Mouse (Mus musculus) layer of hippocampus, adult 9-11 months (tissue): ENCODE measurements at regions not wholly inside any gene's neighbourhood (a gene's known extent, or its start where the extent isn't known, plus 50 kb on each side); places are given as distances from the start of the nearest gene placed in this dataset.
"Not testable (repeated sequence)": the region's sequence is repeated elsewhere in the genome, so short reads cannot be mapped to it uniquely, and the experiment has no call there.

Experiments used
- DNase-seq: peaks from one replicate; pipeline ENCODE4 v3.0.0; 2022

DNA sequence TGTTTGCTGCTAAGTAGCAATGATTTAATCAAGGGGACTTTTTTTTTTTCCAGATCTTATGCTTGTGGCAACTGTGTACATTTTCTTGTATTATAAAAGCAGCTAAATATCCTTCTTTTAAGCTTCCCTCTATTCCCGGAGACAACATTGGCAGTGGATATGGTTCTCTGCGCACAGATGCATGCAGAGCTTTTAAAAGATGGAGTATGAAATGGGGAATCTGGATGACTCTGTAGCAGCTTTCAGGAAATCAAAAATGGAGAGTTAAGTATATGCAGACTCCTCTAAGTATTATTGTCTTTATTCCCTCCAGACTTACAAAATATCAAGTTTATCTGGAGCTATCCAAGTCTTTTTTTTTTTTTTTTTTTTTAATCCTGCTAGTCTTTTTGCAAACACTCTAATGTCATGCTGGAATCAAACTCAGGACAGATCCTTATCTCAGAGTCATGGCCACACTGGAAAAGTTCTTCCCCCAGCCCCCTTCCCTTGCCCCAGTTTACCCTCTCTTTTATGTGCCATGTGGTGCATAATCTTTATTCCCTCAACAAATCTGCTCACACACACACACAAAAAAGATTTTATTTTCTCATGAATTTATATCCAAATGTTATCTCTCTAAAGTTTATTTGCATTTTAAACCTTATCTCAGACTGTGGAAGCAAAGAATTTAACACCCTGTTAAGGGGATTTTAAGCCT lies 1080.3 kb upstream of the Cdh6 start:
- peak; percentile 5 for DNase-seq

- DNase-seq: no peak
These were observed 1078.3 kb upstream of the Cdh6 start for GRCm38 (mm10) chr15:14251773-14252172.

DNA sequence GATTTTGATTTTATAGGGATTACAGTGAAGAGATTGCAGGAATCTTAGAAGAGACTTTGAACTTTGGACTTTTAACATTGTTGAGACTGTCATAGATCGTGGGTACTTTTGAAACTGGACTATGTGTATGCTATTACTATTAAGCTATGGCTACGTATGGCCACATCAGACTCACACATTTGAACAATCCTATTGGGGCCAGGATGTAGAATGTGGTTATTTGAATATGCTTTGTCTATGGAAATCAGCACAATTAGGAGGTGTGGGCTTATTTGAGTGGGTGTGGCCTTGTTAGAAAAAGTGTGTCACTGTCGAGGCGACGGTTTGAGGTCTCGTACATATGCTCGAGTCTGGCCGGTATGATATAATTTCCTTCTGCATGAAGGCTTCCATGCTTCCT lies 1041.8 kb upstream of the Cdh6 start:
- DNase-seq: no peak

- DNase-seq: no peak
These were observed 1041.3 kb upstream of the Cdh6 start for GRCm38 (mm10) chr15:14214726-14215125.

- DNase-seq: no peak
These were observed 1004.0 kb upstream of the Cdh6 start for GRCm38 (mm10) chr15:14177523-14177922.

- DNase-seq: no peak
These were observed 963.9 kb upstream of the Cdh6 start for GRCm38 (mm10) chr15:14137402-14137801.

GRCm38 (mm10) chr15:14123829-14124228 lies 950.4 kb upstream of the Cdh6 start:
- DNase-seq: no peak

GRCm38 (mm10) chr15:14118321-14118720 lies 944.8 kb upstream of the Cdh6 start:
- not testable (repeated sequence) for DNase-seq

DNA sequence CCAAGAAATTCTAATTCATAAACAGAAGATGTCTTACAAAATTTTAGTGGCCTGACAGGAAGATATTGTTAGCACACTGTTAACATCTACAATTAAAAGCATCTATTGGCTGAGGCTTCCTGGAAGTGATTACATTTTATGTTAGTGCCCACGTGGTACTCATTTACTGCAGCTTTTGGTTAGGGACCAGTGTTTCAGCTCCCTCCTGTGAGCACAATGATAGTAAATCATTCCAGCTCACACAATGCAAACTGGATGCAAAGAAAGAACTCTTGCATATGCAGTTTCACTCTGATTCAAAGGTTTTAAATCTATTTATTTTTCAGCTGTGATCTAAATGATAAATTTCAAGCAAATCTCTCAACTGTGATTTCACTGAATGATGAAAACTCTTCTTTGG lies 928.3 kb upstream of the Cdh6 start:
- DNase-seq: no peak

- DNase-seq: peak; percentile 2
These were observed 878.4 kb upstream of the Cdh6 start for GRCm38 (mm10) chr15:14051872-14052271.
